Mouse (Mus musculus) ovary, postnatal 36 days (tissue): ENCODE results near the gene Sh2d4b.
A peak's percentile ranks its signal among the peaks of the same experiment; 100 is the strongest.

Experiments used
- DNase-seq: peaks from one replicate; pipeline ENCODE4 v3.0.0; 2022; ENCODE audit warnings: low spot score, mixed read lengths

The Sh2d4b gene

GRCm38 (mm10) chr14:40906770-40907169 lies 13.7 kb upstream of the Sh2d4b start:
- DNase-seq, result no peak

GRCm38 (mm10) chr14:40905813-40906212 lies 12.7 kb upstream of the Sh2d4b start:
- DNase-seq, result no peak

GRCm38 (mm10) chr14:40902307-40903055 lies 9.4 kb upstream of the Sh2d4b start:
- DNase-seq, result no peak

GRCm38 (mm10) chr14:40900267-40900666 lies 7.2 kb upstream of the Sh2d4b start:
- no peak for DNase-seq

- DNase-seq, result no peak
Observed at GRCm38 (mm10) chr14:40897916-40898315, 4.8 kb upstream of the Sh2d4b start.

GRCm38 (mm10) chr14:40895681-40896080 lies 2.6 kb upstream of the Sh2d4b start:
- no peak for DNase-seq

GRCm38 (mm10) chr14:40894576-40895247 lies 1.6 kb upstream of the Sh2d4b start:
- DNase-seq, result peak; percentile 82

- no peak for DNase-seq
Observed at GRCm38 (mm10) chr14:40893884-40894283, 818 bp upstream of the Sh2d4b start.

GRCm38 (mm10) chr14:40892326-40892825 lies 690 bp downstream of the Sh2d4b start:
- no peak for DNase-seq

GRCm38 (mm10) chr14:40891506-40891905 lies 1.6 kb downstream of the Sh2d4b start:
- no peak for DNase-seq

- DNase-seq, result no peak
Observed at GRCm38 (mm10) chr14:40889704-40890103, 3.4 kb downstream of the Sh2d4b start.

GRCm38 (mm10) chr14:40889181-40889580 lies 3.9 kb downstream of the Sh2d4b start:
- no peak for DNase-seq

GRCm38 (mm10) chr14:40886428-40887202 lies 6.5 kb downstream of the Sh2d4b start:
- no peak for DNase-seq

GRCm38 (mm10) chr14:40885752-40886151 lies 7.3 kb downstream of the Sh2d4b start:
- no peak for DNase-seq

GRCm38 (mm10) chr14:40885225-40885624 lies 7.8 kb downstream of the Sh2d4b start:
- peak; percentile 14 for DNase-seq

- DNase-seq, result no peak
Observed at GRCm38 (mm10) chr14:40874565-40874964, 18.5 kb downstream of the Sh2d4b start.

GRCm38 (mm10) chr14:40873961-40874360 lies 19.1 kb downstream of the Sh2d4b start:
- DNase-seq, result no peak

- DNase-seq, result peak; percentile 42
Observed at GRCm38 (mm10) chr14:40870598-40870997, 22.5 kb downstream of the Sh2d4b start.

GRCm38 (mm10) chr14:40864811-40865514 lies 28.1 kb downstream of the Sh2d4b start:
- DNase-seq, result no peak

- DNase-seq, result no peak
Observed at GRCm38 (mm10) chr14:40863659-40864058, 29.4 kb downstream of the Sh2d4b start.

- DNase-seq, result no peak
Observed at GRCm38 (mm10) chr14:40863022-40863421, 30.0 kb downstream of the Sh2d4b start.

- DNase-seq, result no peak
Observed at GRCm38 (mm10) chr14:40852978-40853377, 40.1 kb downstream of the Sh2d4b start.
